Mouse (Mus musculus) hindbrain, embryonic 10.5 days (tissue): ENCODE measurements at regions not wholly inside any gene's neighbourhood (a gene's known extent, or its start where the extent isn't known, plus 50 kb on each side); places are given as distances from the start of the nearest gene placed in this dataset.

Source experiments
- DNase-seq: peaks from one replicate; pipeline ENCODE4 v3.0.0-alpha.2; 2017; ENCODE audit warnings: low spot score
- H3K27ac ChIP-seq: fragments of 300-500 bp; sonication (generic); 2 replicates; pipeline ENCODE4 v1.5.1; 2016; ENCODE audit warnings: mild to moderate bottlenecking, moderate library complexity
- H3K27me3 ChIP-seq: fragments of 300-500 bp; sonication (generic); 2 replicates; pipeline ENCODE4 v1.6.1; 2016; ENCODE audit warnings: mild to moderate bottlenecking; ENCODE audit not compliant: poor library complexity, insufficient read depth, severe bottlenecking
- H3K36me3 ChIP-seq: fragments of 300-500 bp; sonication (generic); 2 replicates; pipeline ENCODE4 v1.6.1; 2016; ENCODE audit warnings: mild to moderate bottlenecking, moderate library complexity
- H3K4me1 ChIP-seq: fragments of 300-500 bp; sonication (generic); replicated peaks from 2 replicates; pipeline ENCODE4 v1.6.1; 2016; ENCODE audit warnings: mild to moderate bottlenecking
- H3K4me3 ChIP-seq: fragments of 300-500 bp; sonication (generic); 2 replicates; pipeline ENCODE4 v1.5.1; 2016; ENCODE audit warnings: mild to moderate bottlenecking, moderate library complexity
- H3K9me3 ChIP-seq: fragments of 300-500 bp; sonication (generic); 2 replicates; pipeline ENCODE4 v1.6.1; 2016; ENCODE audit warnings: mild to moderate bottlenecking, moderate library complexity
- WGBS: fragments of 180-500 bp; shearing (Covaris S2); methylation state at CpG from one replicate; pipeline ENCODE4 v1.1.7; 2016; 5-methylcytosine and 5-hydroxymethylcytosine counted together

DNA sequence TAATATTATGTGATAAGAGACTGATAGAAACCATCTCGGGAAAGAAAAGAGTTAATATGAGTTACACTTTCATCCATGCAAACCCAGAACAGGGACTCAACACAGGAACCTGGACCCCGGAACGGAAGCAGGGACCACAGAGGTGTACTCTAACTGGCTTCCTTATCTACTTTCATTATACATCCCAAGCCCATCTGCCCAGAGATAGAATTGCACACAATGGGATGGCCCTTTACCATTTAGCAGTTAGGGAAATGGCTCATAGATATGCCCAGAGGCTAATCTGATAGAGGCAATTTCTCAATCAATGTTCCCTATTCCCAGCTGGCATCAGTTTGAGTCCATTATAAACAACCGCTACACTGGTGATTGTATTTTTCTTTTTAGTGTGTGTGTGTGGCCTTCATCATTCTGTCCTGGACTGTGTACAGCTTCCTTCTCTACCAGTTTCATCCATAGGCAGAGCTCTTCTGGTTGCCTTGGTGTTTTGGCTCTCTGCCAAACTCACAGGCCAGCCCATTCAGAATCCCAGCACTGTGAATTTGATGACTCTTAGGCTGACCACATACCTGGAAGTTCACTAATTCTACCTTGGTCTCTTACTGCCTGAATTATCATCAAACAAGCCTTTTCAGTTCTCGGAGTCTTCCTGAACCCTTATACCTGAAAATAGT is 594.1 kb downstream of the Trib2 start:
- Histone ChIP-seq H3K4me1 (no peaks in the 10 kb centered on the region), H3K4me3 (no peak overlapping the region), H3K36me3 (no peaks in the 10 kb centered on the region), H3K9me3 (no peaks in the 10 kb centered on the region), H3K27ac (no peak overlapping the region), H3K27me3 (no peaks in the 10 kb centered on the region)
- WGBS: 90% methylated on average over 5 of the region's 5 CpGs
- DNase-seq: no peak

DNA sequence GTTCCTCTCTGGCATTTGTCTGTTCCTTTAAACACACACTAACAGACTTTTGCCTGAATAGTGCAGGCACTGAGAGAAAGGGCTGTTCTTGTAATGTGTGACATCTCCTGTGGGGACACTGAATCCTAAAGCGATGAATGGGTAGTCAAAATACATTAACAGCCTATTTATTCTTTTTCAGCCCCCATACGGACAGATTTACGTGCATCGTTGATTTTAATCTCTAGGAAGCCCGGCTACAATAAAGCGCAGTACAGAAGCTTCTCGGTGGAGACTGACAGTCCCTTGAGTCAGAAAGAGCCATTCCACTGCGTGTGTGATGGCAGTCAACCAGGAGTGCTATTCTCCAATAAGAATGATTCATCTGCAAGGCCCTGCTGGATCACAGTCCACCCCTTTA is 598.2 kb downstream of the Trib2 start:
- no peaks in the 10 kb centered on the region for H3K36me3 ChIP-seq
- no peak for DNase-seq
- 42% methylated on average over 8 of the region's 8 CpGs for WGBS
- H3K27me3 ChIP-seq: no peaks in the 10 kb centered on the region
- H3K4me1 ChIP-seq: no peaks in the 10 kb centered on the region
- no peak overlapping the region for H3K4me3 ChIP-seq
- H3K27ac ChIP-seq: no peak overlapping the region
- no peaks in the 10 kb centered on the region for H3K9me3 ChIP-seq

DNA sequence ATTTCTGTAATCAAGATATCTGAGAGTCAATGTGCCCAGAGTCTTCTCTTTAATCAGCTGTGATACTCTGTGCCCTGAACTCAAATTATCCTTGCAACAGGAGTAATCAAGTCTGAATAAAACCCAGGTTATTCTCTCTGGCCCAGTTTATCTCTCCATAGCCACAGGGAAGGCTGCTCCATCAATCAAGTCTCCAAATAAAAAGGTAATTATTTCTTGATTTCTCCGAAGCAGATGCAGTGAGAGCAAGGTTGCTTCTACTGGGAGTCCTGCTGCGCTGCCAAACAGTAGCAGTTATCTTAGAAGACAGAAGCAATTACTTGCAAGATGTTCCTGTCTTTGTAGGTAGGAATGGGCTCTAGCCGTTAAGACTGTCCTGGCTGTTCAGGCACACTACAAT is 600.5 kb downstream of the Trib2 start:
- no peaks in the 10 kb centered on the region for H3K27me3 ChIP-seq
- no peaks in the 10 kb centered on the region for H3K4me1 ChIP-seq
- H3K9me3 ChIP-seq: no peaks in the 10 kb centered on the region
- no peak overlapping the region for H3K4me3 ChIP-seq
- DNase-seq: no peak
- no peak overlapping the region for H3K27ac ChIP-seq
- 83% methylated on average over 3 of the region's 3 CpGs for WGBS
- H3K36me3 ChIP-seq: no peaks in the 10 kb centered on the region

DNA sequence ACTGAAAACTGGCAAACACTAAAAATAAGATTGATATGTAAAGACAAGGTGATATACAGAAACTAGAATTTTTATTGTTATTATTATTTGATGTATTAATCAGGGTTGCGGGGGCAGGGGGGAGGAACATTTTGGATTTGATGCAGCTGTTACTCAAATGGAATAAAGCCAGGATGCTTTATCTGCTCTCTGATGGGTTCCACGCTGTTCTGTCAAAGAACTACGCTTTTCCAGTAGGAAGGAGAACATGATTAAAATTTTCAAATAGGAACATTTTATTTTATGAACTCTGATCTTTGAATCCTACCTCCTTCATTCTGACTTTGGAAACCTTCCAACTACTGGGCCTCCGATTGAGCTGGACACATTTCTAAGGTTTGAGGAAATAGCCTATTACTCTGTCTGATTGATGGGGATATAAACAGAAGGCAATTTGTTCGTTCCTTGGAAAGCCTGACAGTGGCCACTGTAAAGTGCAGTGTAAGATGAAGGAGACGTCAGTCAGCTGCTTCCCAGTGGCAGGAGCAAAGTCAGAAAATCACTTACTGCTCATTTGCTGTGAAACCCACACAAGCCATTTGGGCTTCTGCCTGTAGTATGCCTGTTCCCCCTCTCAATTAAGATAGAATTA is 642.2 kb downstream of the Trib2 start:
- DNase-seq: no peak
- H3K27ac ChIP-seq: no peak overlapping the region
- H3K27me3 ChIP-seq: no peaks in the 10 kb centered on the region
- WGBS: 78% methylated on average over 6 of the region's 6 CpGs
- H3K9me3 ChIP-seq: no peaks in the 10 kb centered on the region
- H3K36me3 ChIP-seq: no peaks in the 10 kb centered on the region
- H3K4me3 ChIP-seq: no peak overlapping the region
- no peaks in the 10 kb centered on the region for H3K4me1 ChIP-seq

DNA sequence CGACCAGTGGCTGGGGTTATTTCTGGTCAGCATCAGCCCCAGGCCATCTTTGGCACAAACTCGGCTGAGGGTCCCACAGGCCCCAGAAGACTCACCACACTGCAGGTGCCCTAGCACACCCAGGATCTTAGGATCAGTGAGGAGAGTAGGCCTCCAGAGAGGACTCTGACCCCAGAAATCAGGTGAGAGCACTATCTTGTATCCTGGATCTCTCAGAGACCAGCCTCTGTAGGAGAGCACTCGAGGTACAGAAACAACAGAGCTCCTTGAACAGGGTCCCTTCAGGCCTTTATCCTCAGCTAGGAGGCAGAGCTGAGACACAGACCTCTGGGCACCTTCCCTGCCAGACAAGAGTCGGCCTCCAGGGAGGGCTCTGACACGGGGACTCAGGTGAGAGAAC is 654.1 kb downstream of the Trib2 start:
- H3K27me3 ChIP-seq: no peaks in the 10 kb centered on the region
- 80% methylated on average over 5 of the region's 5 CpGs for WGBS
- H3K9me3 ChIP-seq: no peaks in the 10 kb centered on the region
- H3K4me3 ChIP-seq: no peak overlapping the region
- no peak overlapping the region for H3K27ac ChIP-seq
- H3K4me1 ChIP-seq: no peaks in the 10 kb centered on the region
- no peaks in the 10 kb centered on the region for H3K36me3 ChIP-seq
- no peak for DNase-seq

DNA sequence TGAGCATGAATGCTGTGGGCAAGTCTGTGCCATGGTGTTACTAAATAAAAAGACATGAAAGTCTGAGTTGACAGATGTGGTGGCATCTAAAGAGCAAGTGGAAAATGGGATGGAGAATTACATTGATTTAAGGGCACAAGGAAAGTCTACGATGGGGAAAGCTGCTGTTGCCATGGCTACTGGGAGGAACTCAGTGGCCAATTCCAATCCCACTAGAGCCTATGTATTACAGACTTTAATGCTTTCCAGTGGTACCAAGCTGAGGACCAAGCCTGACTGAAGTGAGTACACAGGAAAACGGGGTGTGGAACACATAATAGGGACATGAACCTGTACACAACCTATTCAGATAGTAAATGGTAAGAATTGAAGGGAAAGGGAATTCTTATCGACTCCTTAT is 654.9 kb downstream of the Trib2 start:
- Histone ChIP-seq H3K9me3 (no peaks in the 10 kb centered on the region), H3K4me1 (no peaks in the 10 kb centered on the region), H3K4me3 (no peak overlapping the region), H3K27me3 (no peaks in the 10 kb centered on the region), H3K27ac (no peak overlapping the region), H3K36me3 (no peaks in the 10 kb centered on the region)
- DNase-seq: no peak
- 71% methylated on average over 3 of the region's 3 CpGs for WGBS

DNA sequence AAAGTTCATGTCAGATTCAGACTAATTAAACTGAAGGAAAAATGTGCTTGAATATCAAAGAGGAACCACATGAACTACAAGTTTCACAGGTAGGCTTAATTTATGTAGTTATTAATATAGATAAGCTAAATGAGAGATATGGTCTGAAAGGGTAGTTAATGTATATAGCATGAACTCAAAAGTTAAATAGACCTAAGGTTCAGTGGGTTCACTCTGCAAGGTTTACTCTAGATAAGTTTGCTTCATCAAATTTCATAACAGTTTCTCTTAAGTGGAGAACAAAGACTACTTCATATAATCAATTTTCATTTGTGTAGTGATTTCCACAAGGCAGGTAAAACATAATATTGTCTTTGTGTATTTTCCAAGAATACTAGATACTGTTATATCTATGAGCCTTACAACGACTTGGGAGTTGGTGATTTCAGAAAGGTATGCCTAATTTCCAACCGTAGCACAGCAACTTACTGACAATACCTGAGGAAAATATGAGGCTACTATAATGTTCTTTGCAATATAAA is 656.2 kb downstream of the Trib2 start:
- Histone ChIP-seq H3K4me3 (no peak overlapping the region), H3K27ac (no peak overlapping the region), H3K36me3 (no peaks in the 10 kb centered on the region), H3K27me3 (no peaks in the 10 kb centered on the region), H3K4me1 (no peaks in the 10 kb centered on the region), H3K9me3 (no peaks in the 10 kb centered on the region)
- no peak for DNase-seq
- 85% methylated on average over 2 of the region's 2 CpGs for WGBS

DNA sequence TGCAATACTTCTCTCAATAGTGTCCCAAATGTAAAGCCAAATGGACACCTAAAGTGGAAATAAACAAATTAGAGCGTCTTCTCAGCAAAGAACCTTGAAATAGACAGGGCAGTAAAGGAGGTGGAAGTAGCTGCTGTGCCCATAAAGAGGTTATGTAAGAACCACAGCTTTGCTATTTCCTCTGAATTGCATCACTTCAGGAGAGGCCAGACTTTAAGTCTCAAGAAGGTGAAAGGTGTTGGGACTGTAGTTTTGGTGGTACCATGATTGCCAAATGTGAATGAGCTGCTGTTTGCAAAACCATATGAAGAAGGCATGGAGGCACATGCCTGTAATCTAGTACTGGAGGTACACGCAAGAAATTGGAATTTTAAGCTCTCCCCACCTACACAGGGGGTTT is 670.3 kb downstream of the Trib2 start:
- Histone ChIP-seq H3K9me3 (no peaks in the 10 kb centered on the region), H3K4me1 (no peaks in the 10 kb centered on the region), H3K4me3 (no peak overlapping the region), H3K27ac (no peak overlapping the region), H3K36me3 (no peaks in the 10 kb centered on the region), H3K27me3 (no peaks in the 10 kb centered on the region)
- no peak for DNase-seq
- 81% methylated on average over 2 of the region's 2 CpGs for WGBS

DNA sequence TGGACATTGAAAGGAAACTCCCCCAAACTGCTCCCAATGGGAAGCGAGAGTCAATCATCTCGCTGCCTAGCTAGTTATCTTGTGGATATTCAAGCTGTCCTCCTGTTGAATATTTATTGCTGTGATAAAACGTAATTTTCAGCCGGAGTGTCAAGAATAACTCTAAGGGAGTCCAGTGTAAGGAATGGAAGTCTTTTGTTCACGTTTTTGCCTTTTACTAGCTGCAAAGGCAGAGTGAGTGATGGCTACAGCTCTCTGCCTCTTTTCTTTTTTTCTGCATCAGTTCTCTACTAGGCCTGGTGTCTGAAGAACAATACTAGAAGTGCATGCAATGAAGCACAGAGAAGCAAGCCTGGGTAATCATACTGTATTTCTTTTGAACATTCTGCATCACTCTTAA is 679.7 kb downstream of the Trib2 start:
- no peak for DNase-seq
- Histone ChIP-seq H3K4me1 (no peaks in the 10 kb centered on the region), H3K27me3 (no peaks in the 10 kb centered on the region), H3K27ac (no peak overlapping the region), H3K36me3 (no peaks in the 10 kb centered on the region), H3K9me3 (no peaks in the 10 kb centered on the region), H3K4me3 (no peak overlapping the region)
- 71% methylated on average over 5 of the region's 5 CpGs for WGBS

DNA sequence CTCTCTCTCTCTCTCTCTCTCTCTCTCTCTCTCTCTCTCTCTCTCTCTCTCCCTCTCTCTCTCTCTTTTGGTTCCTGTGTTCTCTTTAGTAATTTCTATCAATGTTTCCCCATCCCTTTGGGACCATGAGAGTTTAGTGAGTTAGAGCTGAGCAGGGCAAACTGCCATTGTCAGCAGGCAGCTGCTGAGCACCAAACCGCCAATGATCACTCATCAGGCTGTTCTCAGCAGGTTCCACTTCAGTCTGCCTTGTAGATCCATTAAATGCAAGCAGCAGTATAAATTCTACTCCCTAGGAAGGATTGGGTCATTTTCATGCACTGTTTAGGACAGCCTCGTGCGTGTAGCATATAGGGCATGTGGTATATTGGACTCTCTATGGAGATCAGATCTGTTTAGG is 692.5 kb downstream of the Trib2 start:
- Histone ChIP-seq H3K36me3 (no peaks in the 10 kb centered on the region), H3K4me3 (no peak overlapping the region), H3K9me3 (no peaks in the 10 kb centered on the region), H3K4me1 (no peaks in the 10 kb centered on the region), H3K27me3 (no peaks in the 10 kb centered on the region), H3K27ac (no peak overlapping the region)
- DNase-seq: no peak
- 73% methylated on average over 3 of the region's 3 CpGs for WGBS

DNA sequence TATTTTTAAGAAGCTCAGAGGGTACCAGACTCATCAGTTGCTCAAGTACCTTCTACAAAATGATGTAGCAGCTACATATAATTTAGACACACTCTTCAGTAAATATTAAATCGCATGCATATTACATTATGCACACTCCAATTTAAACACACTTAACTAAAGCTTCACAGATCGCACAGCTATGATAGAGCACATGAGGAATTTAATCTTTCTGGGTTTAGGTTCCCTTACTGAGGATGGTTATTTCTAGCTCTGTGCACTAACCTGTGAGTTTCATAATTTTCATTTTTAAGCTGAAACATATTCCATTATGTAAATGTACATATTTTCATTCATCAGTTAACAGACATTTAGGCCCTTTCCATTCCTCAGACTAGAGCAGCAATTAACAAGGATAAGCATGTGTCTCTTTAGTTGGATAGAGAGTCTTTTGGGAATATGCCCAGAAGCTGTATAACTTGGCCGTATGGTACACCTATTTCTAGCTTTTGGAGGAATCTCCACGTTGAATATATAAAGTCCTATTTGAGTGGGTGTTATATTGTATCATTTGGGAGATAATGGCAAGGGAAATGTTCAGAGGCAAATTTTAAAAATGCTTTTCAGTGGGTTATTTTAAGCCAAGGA is 694.0 kb downstream of the Trib2 start:
- WGBS: 86% methylated on average over 4 of the region's 4 CpGs
- no peaks in the 10 kb centered on the region for H3K27me3 ChIP-seq
- no peak for DNase-seq
- H3K27ac ChIP-seq: no peak overlapping the region
- H3K36me3 ChIP-seq: no peaks in the 10 kb centered on the region
- H3K4me3 ChIP-seq: no peak overlapping the region
- no peaks in the 10 kb centered on the region for H3K4me1 ChIP-seq
- no peaks in the 10 kb centered on the region for H3K9me3 ChIP-seq

DNA sequence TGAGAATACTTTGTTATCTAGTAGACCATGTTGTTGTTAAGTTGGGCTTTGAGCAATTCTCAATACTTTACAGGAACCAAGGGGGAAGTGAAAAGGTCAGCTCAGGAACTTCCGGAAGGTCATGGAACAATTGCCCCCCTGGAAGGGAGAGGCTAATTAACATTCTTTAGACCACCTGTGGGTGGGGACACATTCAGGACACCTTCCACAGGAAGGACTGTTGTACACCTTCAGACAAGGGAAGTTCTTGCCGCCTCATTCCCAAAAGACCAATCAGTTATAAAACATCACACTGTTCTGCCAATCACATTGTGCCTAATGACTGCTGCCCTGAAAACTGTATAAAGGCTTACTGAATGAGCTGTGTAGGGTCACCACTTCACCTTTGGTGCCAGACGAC is 701.2 kb downstream of the Trib2 start:
- no peak overlapping the region for H3K27ac ChIP-seq
- H3K4me1 ChIP-seq: no peaks in the 10 kb centered on the region
- 89% methylated on average over 3 of the region's 3 CpGs for WGBS
- H3K36me3 ChIP-seq: no peaks in the 10 kb centered on the region
- H3K27me3 ChIP-seq: no peaks in the 10 kb centered on the region
- no peaks in the 10 kb centered on the region for H3K9me3 ChIP-seq
- no peak for DNase-seq
- H3K4me3 ChIP-seq: no peak overlapping the region

DNA sequence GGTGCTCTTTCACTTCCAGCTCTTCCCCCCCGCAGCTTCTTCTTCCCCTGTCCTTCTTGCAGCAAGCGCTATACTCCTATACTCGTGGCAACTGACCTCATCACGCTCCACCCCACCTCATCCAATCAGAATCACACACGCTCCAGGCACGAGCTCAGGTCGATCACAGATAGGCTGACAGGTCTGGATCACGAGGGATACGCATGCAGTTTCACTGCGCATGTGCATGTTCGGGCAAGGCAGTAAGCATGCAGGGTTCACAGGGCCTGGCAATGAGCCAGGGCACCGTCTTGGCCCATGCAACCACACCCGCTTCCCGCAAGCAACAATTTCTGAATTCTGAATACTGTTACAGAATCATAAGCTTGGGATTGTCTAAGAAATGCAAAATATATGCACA is 701.9 kb downstream of the Trib2 start:
- DNase-seq: no peak
- Histone ChIP-seq H3K4me1 (no peaks in the 10 kb centered on the region), H3K27me3 (no peaks in the 10 kb centered on the region), H3K9me3 (no peaks in the 10 kb centered on the region), H3K27ac (no peak overlapping the region), H3K4me3 (no peak overlapping the region), H3K36me3 (no peaks in the 10 kb centered on the region)
- WGBS: 95% methylated on average over 14 of the region's 14 CpGs
